Mouse (Mus musculus) thymus, postnatal 0 days (tissue): ENCODE data around the gene 3110082I17Rik. TPM values are rescaled to one million over a fixed set of nuclear protein-coding genes. Genes with fewer than 3 reads are reported as not detected.
"Not testable (repeated sequence)": the region's sequence is repeated elsewhere in the genome, so short reads cannot be mapped to it uniquely, and the experiment has no call there.

Experiments used
- DNase-seq: peaks from one replicate; pipeline ENCODE4 v3.0.0-alpha.2; 2015; ENCODE audit warnings: low spot score
- polyA plus RNA-seq: library from polyadenylated mRNA; unstranded; fragments of >200 nt; fragmentation: Nextera tagmentation; extraction: Ambion mirVana; gene quantifications from 2 replicates; pipeline ENCODE4 v1.2.1, GENCODE M21; 2015

3110082I17Rik gene
- polyA plus RNA-seq, 1 experiment from 2014 or later, result 19.9 TPM

GRCm38 (mm10) chr5:139353496-139353895, 106.8 kb downstream of the 3110082I17Rik start:
- peak; percentile 90 for DNase-seq

- DNase-seq, result no peak
These were observed 108.0 kb downstream of the 3110082I17Rik start, which contains the start of gene Cyp2w1 for GRCm38 (mm10) chr5:139352317-139352716. Cyp2w1 (plus strand) TSS chr5:139352617.

- peak; percentile 91 for DNase-seq
These were observed 108.7 kb downstream of the 3110082I17Rik start for GRCm38 (mm10) chr5:139351628-139352027.

GRCm38 (mm10) chr5:139351134-139351533, 109.2 kb downstream of the 3110082I17Rik start, which contains the start of gene Cox19:
Cox19 (minus strand) TSS chr5:139351418.
- DNase-seq, result no peak

GRCm38 (mm10) chr5:139349713-139350112, 110.6 kb downstream of the 3110082I17Rik start:
- no peak for DNase-seq

GRCm38 (mm10) chr5:139347225-139347624, 113.1 kb downstream of the 3110082I17Rik start:
- no peak for DNase-seq

GRCm38 (mm10) chr5:139345364-139345714, 115.0 kb downstream of the 3110082I17Rik start:
- no peak for DNase-seq

- peak; percentile 95 for DNase-seq
These were observed 115.5 kb downstream of the 3110082I17Rik start for GRCm38 (mm10) chr5:139344687-139345363.

GRCm38 (mm10) chr5:139344021-139344686, 116.2 kb downstream of the 3110082I17Rik start:
- DNase-seq, result peak; percentile 82

- DNase-seq, result no peak
These were observed 121.4 kb downstream of the 3110082I17Rik start for GRCm38 (mm10) chr5:139338891-139339290.

GRCm38 (mm10) chr5:139338403-139338802, 121.9 kb downstream of the 3110082I17Rik start:
- no peak for DNase-seq

- no peak for DNase-seq
These were observed 122.4 kb downstream of the 3110082I17Rik start for GRCm38 (mm10) chr5:139337826-139338370.

- no peak for DNase-seq
These were observed 124.7 kb downstream of the 3110082I17Rik start for GRCm38 (mm10) chr5:139335634-139336033.

- DNase-seq, result not testable (repeated sequence)
These were observed 125.9 kb downstream of the 3110082I17Rik start for GRCm38 (mm10) chr5:139334394-139334793.

- DNase-seq, result no peak
These were observed 126.9 kb downstream of the 3110082I17Rik start for GRCm38 (mm10) chr5:139333301-139334013.

GRCm38 (mm10) chr5:139332590-139333272, 127.6 kb downstream of the 3110082I17Rik start:
- DNase-seq, result no peak

- DNase-seq, result peak; percentile 68
These were observed 128.6 kb downstream of the 3110082I17Rik start for GRCm38 (mm10) chr5:139331742-139332141.

GRCm38 (mm10) chr5:139330766-139331165, 129.6 kb downstream of the 3110082I17Rik start:
- DNase-seq, result no peak

GRCm38 (mm10) chr5:139327634-139328020, 132.7 kb downstream of the 3110082I17Rik start:
- DNase-seq, result no peak

- no peak for DNase-seq
These were observed 133.2 kb downstream of the 3110082I17Rik start for GRCm38 (mm10) chr5:139326986-139327633.
